Mouse (Mus musculus) heart, adult 2 months (tissue): ENCODE measurements at regions not wholly inside any gene's neighbourhood (a gene's known extent, or its start where the extent isn't known, plus 50 kb on each side); places are given as distances from the start of the nearest gene placed in this dataset.

Source experiments
- CTCF ChIP-seq: fragments of 200-600 bp; IDR thresholded peaks from 2 replicates; pipeline ENCODE4 v1.8.1; 2022; ENCODE audit warnings: antibody characterized with exemption, mild to moderate bottlenecking, moderate library complexity
- EP300 ChIP-seq: fragments of 200-500 bp; IDR thresholded peaks from 2 replicates; pipeline ENCODE4 v1.6.1; 2011; ENCODE audit warnings: low read depth, low read length, control low read depth; ENCODE audit not compliant: insufficient read depth

DNA sequence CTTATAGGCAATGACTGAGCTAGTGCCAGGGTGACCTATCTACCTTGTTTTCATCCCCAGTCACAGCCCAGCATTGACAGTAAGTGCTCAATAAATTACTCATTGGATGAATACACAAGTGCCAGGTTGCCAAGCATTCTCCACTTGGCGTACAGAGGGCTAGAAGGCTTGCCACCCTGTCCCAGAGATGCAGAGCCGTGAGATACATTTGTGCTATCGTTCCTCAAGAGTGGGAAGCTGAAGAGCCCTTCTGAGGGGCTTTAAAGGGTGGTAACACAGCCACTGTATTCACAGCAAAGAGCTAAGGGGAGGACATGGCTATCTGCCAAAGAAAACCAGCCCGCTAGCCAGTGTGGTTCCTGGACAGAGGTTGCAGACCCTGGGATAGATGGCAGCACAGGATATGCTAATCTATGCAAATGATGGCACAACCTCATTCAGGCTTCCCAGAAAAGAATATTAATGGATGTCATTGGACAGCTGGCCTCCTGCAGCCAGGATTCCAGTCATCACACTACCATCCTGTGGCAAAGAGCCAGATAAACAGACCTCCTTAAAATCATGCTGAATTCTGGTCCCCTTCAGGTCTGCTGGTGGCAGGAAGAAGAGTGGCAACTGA is 214.4 kb downstream of the Trim29 start:
- TF ChIP-seq CTCF: no peak
- TF ChIP-seq EP300: no peak
